Mouse (Mus musculus): ENCODE results near the gene Ppp4r1.

Ppp4r1 gene

DNA sequence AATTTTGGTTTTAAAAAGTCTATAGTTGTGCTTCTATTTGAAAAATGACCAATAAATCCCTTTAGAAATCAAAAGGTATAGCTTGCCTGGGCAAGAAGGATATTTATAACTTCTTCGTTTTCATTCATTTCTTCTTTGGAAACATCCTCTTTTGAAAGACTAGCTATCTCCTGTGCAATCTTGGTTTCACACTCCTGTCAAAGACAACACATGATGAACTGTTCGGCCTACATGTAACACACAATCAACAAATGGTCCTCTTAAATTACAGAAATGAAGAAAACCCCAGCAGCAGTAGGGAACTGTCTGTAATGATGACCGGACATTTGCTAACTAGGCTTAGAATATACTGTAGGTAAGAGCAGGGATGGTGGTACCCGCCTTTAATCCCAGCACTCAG is 71.6 kb downstream of the Ppp4r1 start:
- DNase-seq (ENCODE audit: low spot score) = no peak

- DNase-seq (ENCODE audit: low spot score) = no peak
Observed at GRCm38 (mm10) chr17:65857617-65858016, 75.2 kb downstream of the Ppp4r1 start.

- DNase-seq (ENCODE audit: low spot score) = no peak
Observed at GRCm38 (mm10) chr17:65862579-65862978, 80.2 kb downstream of the Ppp4r1 start.

DNA sequence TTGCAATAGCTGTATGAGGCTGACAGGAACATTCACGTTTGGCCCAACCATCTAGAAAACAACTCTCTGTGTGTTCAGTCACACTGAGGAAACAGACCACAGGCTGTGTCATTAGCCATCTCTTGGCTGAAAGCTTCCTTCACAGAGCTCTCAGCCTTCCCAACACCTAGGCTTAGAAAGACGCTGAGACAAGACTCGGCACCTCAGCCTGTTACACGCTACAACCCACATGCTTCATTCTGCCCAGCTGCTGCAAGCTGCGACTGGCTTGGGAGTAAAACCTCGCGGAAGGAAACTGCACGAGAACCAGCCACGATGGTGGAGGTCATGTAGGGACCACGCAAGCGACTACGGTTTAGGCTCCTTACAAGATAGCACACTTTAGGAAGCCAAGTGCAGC is 81.5 kb downstream of the Ppp4r1 start:
- DNase-seq (ENCODE audit: low spot score) = no peak

DNA sequence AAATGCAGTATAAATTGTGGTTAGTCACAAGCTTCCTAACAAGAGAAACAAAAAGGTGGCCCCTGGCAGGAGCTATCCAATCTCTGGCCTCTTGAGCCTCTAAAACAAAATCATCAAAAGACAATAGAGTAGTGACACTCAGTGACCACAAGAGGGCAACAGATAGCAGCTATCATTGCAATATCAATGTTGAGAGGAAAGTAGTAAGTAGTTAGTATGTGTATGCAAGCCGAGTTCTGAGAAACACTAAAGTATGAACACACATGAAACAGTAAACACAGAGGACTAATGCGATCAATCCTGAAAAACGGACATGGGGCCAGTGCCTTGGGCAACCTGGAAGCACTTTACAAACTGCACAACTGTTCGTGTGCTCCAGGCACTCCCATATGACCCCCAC is 82.4 kb downstream of the Ppp4r1 start:
- no peak for DNase-seq (ENCODE audit: low spot score)

DNA sequence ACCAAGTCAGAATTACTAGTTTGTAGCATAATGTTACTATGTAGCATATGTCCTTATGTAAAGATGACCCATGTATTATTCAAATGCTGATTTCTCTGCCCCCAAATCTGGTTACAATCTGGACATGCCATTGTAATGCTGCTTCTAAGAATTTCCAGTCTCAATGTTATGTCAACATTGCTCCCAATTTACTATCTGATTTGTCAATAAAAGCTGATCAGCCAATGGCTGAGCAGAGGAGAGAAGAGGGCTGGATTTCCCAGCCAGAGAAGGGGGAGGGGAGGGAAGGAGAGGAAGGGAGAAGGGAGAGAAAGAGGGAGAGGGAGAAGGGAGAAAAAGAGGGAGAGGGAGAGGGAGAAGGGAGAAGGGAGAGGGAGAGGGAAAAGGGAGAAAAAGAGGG is 82.9 kb downstream of the Ppp4r1 start:
- no peak for DNase-seq (ENCODE audit: low spot score)

- no peak for DNase-seq (ENCODE audit: low spot score)
Observed at GRCm38 (mm10) chr17:65866201-65866600, 83.8 kb downstream of the Ppp4r1 start.

GRCm38 (mm10) chr17:65867996-65868395 is 85.6 kb downstream of the Ppp4r1 start:
- no peak for DNase-seq (ENCODE audit: low spot score)

DNA sequence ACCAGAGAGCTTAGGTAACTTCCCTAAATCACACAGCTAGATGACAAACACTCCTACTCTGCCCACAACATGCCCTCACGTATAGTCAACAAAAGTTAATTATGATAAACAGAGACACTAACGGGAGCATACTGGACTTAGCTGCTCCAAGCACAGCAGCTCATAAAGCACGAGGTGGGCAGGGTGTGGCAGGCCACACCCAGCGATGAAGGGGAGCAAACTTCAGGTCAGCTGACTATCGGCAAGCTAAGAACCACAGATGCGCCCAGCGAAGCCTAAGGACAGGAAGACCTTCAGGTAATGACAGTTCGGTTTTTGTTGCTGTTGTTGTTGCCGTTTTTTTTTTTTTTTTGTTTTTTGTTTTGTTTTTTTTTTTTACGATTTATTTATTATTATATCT is 87.3 kb downstream of the Ppp4r1 start:
- no peak for DNase-seq (ENCODE audit: low spot score)

DNA sequence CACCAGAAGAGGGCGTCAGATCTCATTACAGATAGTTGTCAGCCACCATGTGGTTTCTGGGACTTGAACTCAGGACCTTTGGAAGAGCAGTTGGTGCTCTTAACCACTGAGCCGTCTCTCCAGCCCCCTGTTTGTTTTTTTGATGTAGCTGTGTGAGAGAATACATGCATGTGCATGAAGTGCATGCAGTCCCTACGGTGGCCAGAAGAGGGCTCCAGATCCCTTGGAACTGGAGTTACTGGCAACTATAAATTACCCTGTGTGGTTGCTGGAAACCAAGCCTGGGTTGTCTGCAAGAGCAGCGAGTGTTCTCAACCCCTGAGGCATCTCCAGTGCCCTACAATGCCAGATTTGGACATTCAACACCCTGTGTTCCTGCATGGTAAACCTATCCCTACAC is 87.8 kb downstream of the Ppp4r1 start:
- DNase-seq (ENCODE audit: low spot score) = no peak

DNA sequence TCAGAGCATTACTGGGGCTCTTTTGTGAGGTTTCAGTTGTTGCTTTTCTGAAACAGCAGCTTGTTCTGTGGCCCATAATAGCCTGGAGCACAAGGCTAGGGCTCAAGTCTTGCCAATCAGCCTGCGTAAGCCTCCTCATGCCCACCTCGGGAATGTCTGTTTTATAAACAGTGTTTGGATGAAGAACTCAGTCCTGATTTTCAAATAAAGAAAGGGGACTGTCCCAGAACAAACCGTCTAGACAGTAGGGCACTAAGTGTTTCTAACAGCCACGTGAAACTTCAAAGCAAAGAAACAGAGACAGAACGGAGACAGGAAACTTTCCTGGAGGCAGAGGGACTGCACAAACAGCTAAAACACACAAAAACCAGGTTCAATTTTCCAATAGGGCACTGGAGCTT is 89.3 kb downstream of the Ppp4r1 start:
- no peak for DNase-seq (ENCODE audit: low spot score)

DNA sequence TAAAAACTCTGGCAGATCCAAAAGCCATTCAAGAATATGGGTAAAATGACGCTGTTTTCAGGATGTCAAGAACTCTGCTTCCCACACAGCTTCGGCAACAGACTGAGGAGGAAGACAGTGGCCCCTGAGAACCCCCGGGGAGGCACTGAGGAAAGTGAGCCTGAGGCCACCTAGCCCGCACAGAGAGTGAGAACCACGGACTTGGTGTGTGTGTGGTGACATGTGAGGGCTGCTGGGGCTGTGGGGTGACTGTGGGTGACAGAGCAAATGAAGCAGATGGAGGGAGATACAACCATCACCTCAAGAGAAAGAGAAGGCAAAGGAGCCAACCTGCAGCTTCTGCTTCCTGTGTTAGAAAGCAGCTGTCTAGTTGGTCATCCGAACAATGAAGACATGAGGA is 89.7 kb downstream of the Ppp4r1 start:
- no peak for DNase-seq (ENCODE audit: low spot score)

DNA sequence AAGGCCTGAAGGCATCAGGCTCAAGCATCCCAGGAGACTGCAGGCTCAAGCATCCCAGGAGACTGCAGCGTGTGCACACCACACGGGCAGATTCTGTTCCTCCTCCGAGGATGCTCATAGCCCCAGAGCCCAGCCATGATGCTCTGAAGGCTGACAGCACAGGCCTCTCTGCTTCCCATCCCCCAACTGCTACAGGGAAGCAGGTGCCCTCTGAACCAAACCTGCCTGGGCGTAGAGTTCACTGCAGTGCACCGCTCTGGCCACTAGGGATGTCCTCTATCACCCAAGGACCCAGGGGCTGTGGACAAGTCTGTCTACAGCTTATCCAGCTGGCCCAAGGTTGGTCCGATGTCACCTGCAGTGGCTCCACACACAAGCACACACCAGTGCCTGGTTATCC is 90.3 kb downstream of the Ppp4r1 start:
- no peak for DNase-seq (ENCODE audit: low spot score)

GRCm38 (mm10) chr17:65873156-65873555 is 90.8 kb downstream of the Ppp4r1 start:
- no peak for DNase-seq (ENCODE audit: low spot score)

DNA sequence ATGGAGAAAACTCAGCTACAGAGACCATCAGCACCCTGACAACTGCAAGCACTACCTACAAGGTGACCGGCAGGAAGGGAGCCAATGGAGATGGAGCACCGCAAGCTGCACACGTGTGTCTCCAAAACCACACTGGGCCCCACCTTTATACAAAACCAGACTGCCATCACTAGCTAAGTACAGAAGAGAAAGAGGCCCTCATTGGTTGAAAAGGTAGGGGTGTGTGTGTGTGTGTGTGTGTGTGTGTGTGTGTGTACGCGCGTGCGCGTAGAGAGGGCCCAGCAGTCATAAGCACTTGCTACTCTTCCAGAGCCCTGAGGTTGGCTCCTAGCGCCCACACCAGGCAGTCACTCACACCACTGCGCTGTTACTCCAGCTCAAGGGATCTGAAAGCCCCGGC is 91.5 kb downstream of the Ppp4r1 start:
- DNase-seq (ENCODE audit: low spot score) = no peak

DNA sequence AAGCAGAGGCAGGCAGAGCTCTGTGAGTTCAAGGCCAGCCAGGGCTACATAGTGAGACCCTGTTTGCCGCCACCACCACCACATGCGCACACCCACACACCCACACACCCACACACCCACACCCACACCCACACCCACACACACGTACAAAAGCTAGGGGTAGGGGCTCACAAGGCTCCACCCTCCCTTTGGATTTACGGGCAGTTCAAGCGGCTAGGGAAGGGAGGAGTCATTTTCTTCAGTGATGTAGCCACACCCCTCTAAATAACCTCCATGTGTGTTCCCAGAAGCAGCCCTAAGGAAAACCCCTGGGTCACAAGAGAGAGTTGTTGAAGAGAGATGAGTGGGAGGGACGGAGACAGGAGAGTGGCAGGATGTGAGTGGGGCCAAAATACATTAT is 94.7 kb downstream of the Ppp4r1 start:
- DNase-seq (ENCODE audit: low spot score) = no peak

DNA sequence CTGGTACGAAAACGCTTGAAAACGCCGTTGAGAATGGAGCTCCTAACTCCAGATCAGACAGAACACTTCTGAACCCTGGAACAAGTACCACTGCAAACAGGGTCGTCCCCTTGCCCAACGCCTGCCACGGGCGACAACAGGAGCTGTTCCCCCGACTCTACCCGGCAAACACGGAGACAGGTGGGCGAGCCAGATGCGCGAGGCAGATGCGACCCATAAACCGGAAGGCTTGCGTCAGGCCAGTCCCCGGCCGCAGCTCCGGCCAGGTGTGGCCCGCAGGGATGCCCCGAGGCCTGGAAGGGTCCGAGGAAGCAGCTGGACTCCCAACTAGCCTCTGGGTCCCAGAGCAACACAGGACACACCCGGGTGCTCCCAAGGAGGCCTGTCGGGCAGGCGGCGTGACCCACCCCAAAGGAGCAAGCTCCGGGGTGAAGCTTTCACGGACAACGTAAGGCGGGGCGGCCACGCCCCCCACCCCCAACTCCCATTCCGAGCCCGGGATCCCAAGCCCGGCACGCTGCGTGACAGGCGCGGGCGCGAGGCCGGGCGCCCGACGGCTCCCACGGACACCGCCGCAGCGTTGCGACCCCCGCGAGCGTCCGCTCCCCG is 101.8 kb downstream of the Ppp4r1 start:
- DNase-seq (ENCODE audit: low spot score) = peak; percentile 21

- peak; percentile 100 for DNase-seq (ENCODE audit: low spot score)
Observed at GRCm38 (mm10) chr17:65884691-65885397, 102.5 kb downstream of the Ppp4r1 start.

GRCm38 (mm10) chr17:65885398-65885696 is 103.0 kb downstream of the Ppp4r1 start:
- no peak for DNase-seq (ENCODE audit: low spot score)

DNA sequence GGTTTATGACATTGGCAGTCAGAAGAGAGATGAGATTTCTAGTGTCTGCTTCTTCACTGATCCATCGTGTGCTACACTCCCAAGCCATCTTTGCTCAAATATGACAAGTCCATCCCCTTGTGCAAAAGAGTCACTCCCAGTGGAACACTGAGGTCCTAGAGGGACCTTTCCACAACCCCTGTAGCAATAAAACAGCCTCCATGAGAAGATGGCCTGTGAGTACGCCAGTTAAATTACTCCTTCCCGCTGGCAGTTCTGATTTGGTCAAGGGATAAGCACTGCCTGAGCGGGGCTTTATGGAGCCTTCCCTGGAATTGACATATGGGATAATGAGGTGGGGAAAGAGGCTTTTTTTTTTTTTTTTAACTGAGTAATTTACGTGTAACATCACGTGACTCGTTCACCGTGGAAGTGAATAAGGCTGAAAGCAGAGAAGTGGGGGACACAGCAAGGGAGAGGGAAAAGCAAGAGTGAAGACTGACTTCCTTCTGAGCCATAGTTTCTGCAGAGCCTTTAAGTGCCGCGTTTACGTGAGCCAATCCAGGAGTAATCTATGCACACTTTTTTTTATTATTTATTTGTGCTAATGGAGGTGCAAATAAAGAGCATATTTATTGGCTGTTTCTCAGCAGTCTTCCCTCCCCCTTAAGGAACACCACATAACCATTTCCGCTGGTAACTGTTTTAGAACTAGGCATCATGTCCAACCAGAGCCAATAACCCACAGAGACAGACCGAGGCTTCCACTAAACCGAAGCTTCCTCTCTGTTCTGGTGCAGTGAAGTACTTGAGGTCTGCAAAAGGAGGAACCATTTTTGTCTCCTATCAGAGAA is 103.5 kb downstream of the Ppp4r1 start, which contains the start of gene Ralbp1:
TSS of gene Ralbp1 (minus strand) at position 102 of the 833 bp plus-strand sequence.
- no peak for DNase-seq (ENCODE audit: low spot score)

- no peak for DNase-seq (ENCODE audit: low spot score)
Observed at GRCm38 (mm10) chr17:65886571-65886970, 104.2 kb downstream of the Ppp4r1 start.

DNA sequence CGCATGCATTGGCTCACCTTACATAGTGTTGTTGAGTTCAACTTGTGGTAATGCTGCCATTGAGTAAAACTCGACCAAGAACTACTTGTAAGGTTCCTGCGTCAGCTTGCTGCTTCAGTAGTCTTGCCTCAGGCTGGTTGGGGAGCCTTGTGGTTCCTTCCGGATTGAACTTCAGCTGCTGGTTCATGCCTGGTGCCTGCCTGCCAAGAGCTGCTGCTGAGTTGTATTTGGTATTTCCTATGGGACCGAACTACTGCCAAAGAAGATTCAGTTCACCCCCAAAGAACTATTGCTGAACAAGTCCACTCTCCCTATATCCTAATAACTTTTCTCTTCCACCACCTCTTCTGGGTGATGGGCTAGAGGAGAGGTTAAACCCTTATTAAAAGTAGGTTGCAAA is 107.1 kb downstream of the Ppp4r1 start:
- DNase-seq (ENCODE audit: low spot score) = no peak

Measured in ovary, adult 18-20 months (tissue).